Mouse (Mus musculus): ENCODE data around the gene Cacna2d1.

Cacna2d1 gene

DNA sequence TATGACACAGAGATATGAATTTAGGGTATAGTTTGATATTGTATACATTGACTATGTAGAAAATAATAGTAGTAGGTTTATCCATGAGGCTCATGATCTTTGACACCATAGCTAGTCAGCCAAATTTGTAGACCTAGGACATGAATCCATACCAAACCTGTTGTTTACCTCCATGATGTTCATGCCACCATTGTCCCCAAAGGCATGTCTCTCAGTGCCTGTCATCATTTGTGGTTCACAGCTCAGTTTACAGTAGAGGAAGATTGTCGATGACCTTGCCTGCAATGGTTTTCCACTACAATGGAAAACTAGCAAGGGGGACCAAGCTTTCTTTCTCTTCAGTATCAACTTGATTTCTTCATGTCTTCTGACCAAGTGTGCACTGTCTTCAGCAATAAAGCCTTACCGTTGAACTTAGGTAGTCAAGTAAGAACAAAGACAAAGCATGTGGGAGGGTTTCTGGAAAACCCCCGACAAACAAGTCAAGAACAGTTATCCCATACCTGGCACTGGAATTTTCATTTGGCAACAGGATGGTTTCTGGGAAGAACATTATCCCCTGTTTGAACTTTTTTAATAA, 441.9 kb downstream of the Cacna2d1 start:
- in situ Hi-C loops (cut with MboI; ENCODE audit: low sequenced_read_pairs): no loop called here

- in situ Hi-C loops (cut with MboI; ENCODE audit: low sequenced_read_pairs): no loop called here
Measured at GRCm38 (mm10) chr5:16410011-16410410, 475.5 kb downstream of the Cacna2d1 start.

DNA sequence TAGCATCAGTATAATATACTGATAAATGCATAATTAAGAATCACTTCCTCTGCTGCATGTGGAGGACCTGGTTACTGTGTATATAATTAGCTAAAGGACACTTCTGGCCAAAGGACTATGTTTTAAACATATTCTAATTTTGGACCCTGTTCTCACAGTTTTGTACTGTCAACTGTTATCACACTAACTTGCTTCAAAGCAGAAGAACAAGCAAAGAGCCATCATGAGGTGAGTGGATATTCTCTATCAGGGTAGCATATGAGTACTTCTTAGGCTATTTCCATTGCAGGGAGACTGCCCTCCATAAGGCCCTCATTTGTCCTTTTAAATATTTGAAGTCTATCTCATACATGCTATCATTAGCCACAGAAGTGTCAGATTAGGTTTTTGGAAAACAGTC, 480.2 kb downstream of the Cacna2d1 start:
- in situ Hi-C loops (cut with MboI; ENCODE audit: low sequenced_read_pairs): no loop called here

DNA sequence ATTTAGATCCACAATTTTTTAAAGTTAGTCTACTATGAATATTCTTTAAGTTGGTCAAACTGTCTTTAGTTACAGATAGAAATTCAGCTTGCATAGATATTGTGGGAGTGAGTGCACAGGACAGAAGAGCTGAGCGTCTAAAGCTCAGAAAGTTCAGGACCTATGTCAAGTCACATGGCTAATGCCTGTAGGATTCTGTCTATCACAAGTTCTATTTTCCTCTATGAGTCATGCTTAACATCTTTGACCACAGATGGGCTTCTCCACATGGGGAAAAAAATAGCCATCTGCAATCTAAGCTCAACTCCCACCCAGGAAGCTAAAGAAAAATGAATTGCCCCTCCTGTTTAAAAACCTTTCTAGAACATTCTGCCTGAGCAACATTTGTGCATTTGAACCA, 483.5 kb downstream of the Cacna2d1 start:
- in situ Hi-C loops (cut with MboI; ENCODE audit: low sequenced_read_pairs): no loop called here

DNA sequence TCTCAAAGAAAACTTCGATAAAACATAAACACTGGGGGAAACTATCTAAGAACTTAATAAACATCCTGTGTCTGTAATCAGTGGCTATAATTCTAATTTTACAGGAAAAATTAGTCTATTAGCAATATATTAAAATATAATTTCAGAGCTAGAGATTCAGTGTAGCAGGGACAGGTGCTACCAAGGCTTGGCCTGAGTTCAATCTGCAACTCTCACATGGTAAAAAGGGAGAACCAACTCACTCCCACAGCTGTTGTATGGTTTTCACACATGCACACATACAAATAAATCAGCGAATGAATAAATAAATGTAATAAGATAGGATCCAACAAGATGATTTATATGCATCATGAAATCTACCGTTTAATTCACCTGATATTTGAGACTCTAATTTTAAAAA, 484.0 kb downstream of the Cacna2d1 start:
- in situ Hi-C loops (cut with MboI; ENCODE audit: low sequenced_read_pairs): no loop called here
